Mouse (Mus musculus): ENCODE data around the gene Zfp626. TPM values are rescaled to one million over a fixed set of nuclear protein-coding genes. Genes with fewer than 3 reads are reported as not detected.
A peak's percentile ranks its signal among the peaks of the same experiment; 100 is the strongest.
"Not testable (repeated sequence)": the region's sequence is repeated elsewhere in the genome, so short reads cannot be mapped to it uniquely, and the experiment has no call there.

The Zfp626 gene
- total and polyA plus RNA-seq, 2 experiments from 2014 or later, result 1.1 to 4.7 TPM

DNA sequence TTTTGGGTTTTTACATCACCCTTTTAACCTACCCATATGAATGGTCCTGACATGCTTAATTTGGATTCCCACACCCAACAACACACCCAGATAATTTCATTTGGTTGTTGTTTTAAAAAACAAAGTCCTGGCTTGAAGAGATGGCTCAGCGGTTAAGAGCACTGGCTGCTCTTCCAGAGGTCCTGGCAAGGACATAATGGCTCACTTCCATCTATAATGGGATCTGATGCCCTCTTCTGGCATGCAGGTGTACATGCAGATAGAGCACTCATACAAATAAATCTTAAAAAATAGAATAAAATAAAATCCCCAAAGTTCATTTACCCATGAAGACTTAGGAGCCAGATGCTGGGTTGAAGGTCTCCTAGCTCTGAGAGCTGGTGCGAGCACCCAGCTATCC, 5.9 kb upstream of the Zfp626 start:
- DNase-seq (ENCODE audit: low spot score), result peak; percentile 50
- Histone ChIP-seq H3K36me3 (ENCODE audit: insufficient read depth, low read length) (no peaks in the 10 kb centered on the region), H3K9me3 (ENCODE audit: low read length) (no peaks in the 10 kb centered on the region), H3K27me3 (ENCODE audit: insufficient read depth, low read length) (no peaks in the 10 kb centered on the region), H3K9ac (replicated peaks; ENCODE audit: low read length) (no peak overlapping the region), H3K4me2 (ENCODE audit: low read depth, low read length) (no peak overlapping the region), H3K27ac (no peak overlapping the region), H3K4me3 (ENCODE audit: low read length) (no peak overlapping the region), H3K4me1 (ENCODE audit: insufficient read depth, low read length) (peaks cover 5% of the 10 kb centered on the region)
- WGBS, result 54% methylated on average over 2 of the region's 2 CpGs
- ATAC-seq, result no peak
- TF ChIP-seq CTCF (IDR thresholded peaks at IDR 0.05; ENCODE audit: low read depth), result peak; percentile 60

DNA sequence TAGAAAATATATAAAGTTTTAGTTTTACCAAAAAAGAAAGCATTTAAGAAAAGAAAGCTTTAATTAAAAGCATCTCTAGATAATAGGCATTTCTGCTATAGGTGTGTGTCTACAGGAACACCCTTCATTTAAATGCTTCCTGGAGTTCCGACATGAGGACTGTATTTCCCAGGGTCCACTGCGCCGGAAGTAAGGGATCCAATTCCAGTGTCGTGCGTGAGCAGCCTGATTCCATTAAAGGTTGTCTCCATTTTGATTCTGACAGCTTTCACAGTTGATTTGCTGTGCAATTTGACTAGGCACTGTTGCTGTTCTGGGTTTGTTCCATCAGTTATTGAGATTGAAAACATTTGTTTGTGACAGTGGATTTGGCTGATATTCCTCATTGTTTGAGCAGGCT, 4.0 kb upstream of the Zfp626 start:
- peaks cover 5% of the 10 kb centered on the region for H3K4me1 ChIP-seq (ENCODE audit: insufficient read depth, low read length)
- ATAC-seq, result no peak
- no peak overlapping the region for H3K4me3 ChIP-seq (ENCODE audit: low read length)
- H3K9ac ChIP-seq (replicated peaks; ENCODE audit: low read length), result no peak overlapping the region
- no peaks in the 10 kb centered on the region for H3K36me3 ChIP-seq (ENCODE audit: insufficient read depth, low read length)
- H3K9me3 ChIP-seq (ENCODE audit: low read length), result no peaks in the 10 kb centered on the region
- no peak for TF ChIP-seq CTCF (IDR thresholded peaks at IDR 0.05; ENCODE audit: low read depth)
- no peaks in the 10 kb centered on the region for H3K27me3 ChIP-seq (ENCODE audit: insufficient read depth, low read length)
- no peak for DNase-seq (ENCODE audit: low spot score)
- no peak overlapping the region for H3K4me2 ChIP-seq (ENCODE audit: low read depth, low read length)
- no peak overlapping the region for H3K27ac ChIP-seq
- WGBS, result 71% methylated on average over 5 of the region's 5 CpGs

DNA sequence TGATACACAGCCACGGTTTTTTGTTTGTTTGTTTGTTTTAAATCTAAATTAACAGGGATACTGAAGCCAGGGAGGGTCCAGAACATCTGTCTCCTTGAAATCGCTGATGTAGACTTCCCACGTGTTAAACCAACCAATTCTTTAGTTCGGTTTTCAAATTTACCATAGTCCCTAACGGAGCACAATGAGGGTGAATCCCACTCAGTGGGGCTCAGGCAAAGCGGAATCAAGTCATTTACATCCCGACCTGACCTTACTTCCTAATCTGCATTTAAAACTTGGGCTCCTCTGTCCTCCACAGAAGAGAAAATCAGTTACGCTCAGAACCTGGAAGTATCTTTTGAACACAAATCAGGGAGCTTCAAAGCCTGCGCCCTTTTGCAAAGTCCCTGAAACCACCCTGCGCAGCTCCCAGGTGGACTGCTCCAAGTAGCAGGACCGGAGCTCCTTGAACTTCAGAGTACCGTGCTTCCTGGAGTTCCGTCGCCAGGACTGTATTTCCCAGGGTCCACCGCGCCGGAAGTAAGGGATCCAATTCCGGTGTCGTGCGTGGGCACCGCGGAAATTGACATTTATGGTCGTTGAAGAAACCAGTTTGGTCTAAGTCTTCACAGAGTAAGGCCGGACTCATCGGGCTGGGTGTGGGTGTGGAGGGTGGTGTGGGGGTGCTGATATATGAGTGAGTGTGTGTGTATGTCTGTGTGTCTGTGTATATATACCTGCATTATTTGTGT, 2.5 kb upstream of the Zfp626 start:
- Histone ChIP-seq H3K9ac (replicated peaks; ENCODE audit: low read length) (peak overlapping the region; percentile 59), H3K4me2 (ENCODE audit: low read depth, low read length) (peak overlapping the region; percentile 94), H3K4me3 (ENCODE audit: low read length) (peak overlapping the region; percentile 66), H3K27ac (peak overlapping the region; percentile 52), H3K36me3 (ENCODE audit: insufficient read depth, low read length) (peaks cover 4% of the 10 kb centered on the region; the same call in 1 of the 2 replicates), H3K4me1 (ENCODE audit: insufficient read depth, low read length) (peaks cover 5% of the 10 kb centered on the region; the same call in 1 of the 2 replicates), H3K27me3 (ENCODE audit: insufficient read depth, low read length) (no peaks in the 10 kb centered on the region), H3K9me3 (ENCODE audit: low read length) (no peaks in the 10 kb centered on the region)
- DNase-seq (ENCODE audit: low spot score), result peak; percentile 89
- ATAC-seq, result peak; percentile 96
- WGBS, result under 1% methylated on average over 25 of the region's 25 CpGs
- TF ChIP-seq CTCF (IDR thresholded peaks at IDR 0.05; ENCODE audit: low read depth), result no peak

DNA sequence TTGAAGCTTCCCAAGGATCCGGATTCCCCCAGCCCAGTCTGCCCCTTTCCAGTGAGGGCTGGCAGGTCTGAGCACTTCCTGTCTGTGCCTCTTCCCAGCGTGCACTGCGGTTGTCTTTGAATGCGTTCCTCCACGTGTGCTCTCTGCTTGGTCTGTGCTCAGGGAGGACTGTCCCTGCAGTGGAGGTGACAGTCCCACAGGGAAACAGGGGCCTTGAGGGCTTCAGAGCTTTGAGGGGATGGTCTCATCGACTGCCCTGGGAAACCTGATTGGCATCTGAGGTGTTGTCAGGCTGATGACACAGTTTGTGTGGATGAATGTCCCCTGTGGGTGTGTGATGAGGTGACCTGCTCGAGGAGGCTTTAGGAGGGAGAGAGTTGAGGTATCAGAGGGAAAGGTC, 309 bp downstream of the Zfp626 start:
- H3K9ac ChIP-seq (replicated peaks; ENCODE audit: low read length); H3K27me3 ChIP-seq (ENCODE audit: insufficient read depth, low read length); ATAC-seq; H3K4me2 ChIP-seq (ENCODE audit: low read depth, low read length); DNase-seq (ENCODE audit: low spot score); H3K27ac ChIP-seq; H3K4me1 ChIP-seq (ENCODE audit: insufficient read depth, low read length); H3K4me3 ChIP-seq (ENCODE audit: low read length); H3K9me3 ChIP-seq (ENCODE audit: low read length): not testable (repeated sequence)
- peaks cover 14% of the 10 kb centered on the region; the same call in 1 of the 2 replicates for H3K36me3 ChIP-seq (ENCODE audit: insufficient read depth, low read length)
- 78% methylated on average over 7 of the region's 7 CpGs for WGBS

GRCm38 (mm10) chr7:27818526-27819110, 11.6 kb downstream of the Zfp626 start:
- Histone ChIP-seq H3K4me3 (ENCODE audit: low read length) (no peak overlapping the region), H3K36me3 (ENCODE audit: insufficient read depth, low read length) (peaks cover 12% of the 10 kb centered on the region; the same call in 1 of the 2 replicates), H3K27ac (no peak overlapping the region), H3K27me3 (ENCODE audit: insufficient read depth, low read length) (no peaks in the 10 kb centered on the region), H3K4me2 (ENCODE audit: low read depth, low read length) (no peak overlapping the region), H3K4me1 (ENCODE audit: insufficient read depth, low read length) (no peaks in the 10 kb centered on the region), H3K9me3 (ENCODE audit: low read length) (no peaks in the 10 kb centered on the region), H3K9ac (replicated peaks; ENCODE audit: low read length) (no peak overlapping the region)
- ATAC-seq (no peak), DNase-seq (ENCODE audit: low spot score) (no peak)
- TF ChIP-seq CTCF (IDR thresholded peaks at IDR 0.05; ENCODE audit: low read depth), result no peak
- WGBS, result 91% methylated on average over 7 of the region's 7 CpGs

- H3K27ac ChIP-seq, result no peak overlapping the region
- no peaks in the 10 kb centered on the region for H3K4me1 ChIP-seq (ENCODE audit: insufficient read depth, low read length)
- no peak overlapping the region for H3K4me2 ChIP-seq (ENCODE audit: low read depth, low read length)
- peaks cover 12% of the 10 kb centered on the region; the same call in 1 of the 2 replicates for H3K36me3 ChIP-seq (ENCODE audit: insufficient read depth, low read length)
- ATAC-seq (no peak), DNase-seq (ENCODE audit: low spot score) (no peak)
- no peak for TF ChIP-seq CTCF (IDR thresholded peaks at IDR 0.05; ENCODE audit: low read depth)
- no peak overlapping the region for H3K9ac ChIP-seq (replicated peaks; ENCODE audit: low read length)
- H3K9me3 ChIP-seq (ENCODE audit: low read length), result 0 out of 2 replicates have a peak, but pooled peaks cover 2% of the 10 kb centered on the region
- H3K4me3 ChIP-seq (ENCODE audit: low read length), result no peak overlapping the region
- H3K27me3 ChIP-seq (ENCODE audit: insufficient read depth, low read length), result no peaks in the 10 kb centered on the region
Measured at GRCm38 (mm10) chr7:27822611-27823010, 15.6 kb downstream of the Zfp626 start.

DNA sequence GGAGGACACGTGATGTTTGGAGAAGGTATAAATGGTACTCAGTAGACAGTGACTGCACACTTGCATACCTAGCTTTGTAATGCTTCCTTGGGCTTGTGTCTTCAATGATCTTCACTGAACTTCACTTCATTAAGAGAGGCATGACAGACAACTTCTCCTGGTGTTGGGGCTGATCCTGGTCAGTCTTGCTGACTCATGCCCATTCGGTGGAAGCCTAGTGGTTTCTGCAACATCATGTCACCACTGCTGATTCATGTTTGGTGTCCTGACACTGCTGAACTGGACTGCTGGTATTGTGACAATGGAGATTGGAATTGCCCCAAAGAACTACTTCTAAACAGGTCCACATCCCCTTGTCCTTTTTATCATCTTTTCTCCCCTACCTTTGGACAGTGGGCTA, 27.1 kb downstream of the Zfp626 start:
- H3K4me2 ChIP-seq (ENCODE audit: low read depth, low read length), result no peak overlapping the region
- DNase-seq (ENCODE audit: low spot score) (no peak), ATAC-seq (no peak)
- H3K4me1 ChIP-seq (ENCODE audit: insufficient read depth, low read length), result no peaks in the 10 kb centered on the region
- no peaks in the 10 kb centered on the region for H3K27me3 ChIP-seq (ENCODE audit: insufficient read depth, low read length)
- no peak overlapping the region for H3K4me3 ChIP-seq (ENCODE audit: low read length)
- H3K27ac ChIP-seq, result no peak overlapping the region
- no peak for TF ChIP-seq CTCF (IDR thresholded peaks at IDR 0.05; ENCODE audit: low read depth)
- H3K36me3 ChIP-seq (ENCODE audit: insufficient read depth, low read length), result no peaks in the 10 kb centered on the region
- H3K9me3 ChIP-seq (ENCODE audit: low read length), result no peaks in the 10 kb centered on the region
- no peak overlapping the region for H3K9ac ChIP-seq (replicated peaks; ENCODE audit: low read length)
- WGBS, result 88% methylated on average over 2 of the region's 2 CpGs

All from hindbrain, postnatal 0 days (tissue).